10 mouse cellular contexts compared by ENCODE assay signal in the genomic region with DNA sequence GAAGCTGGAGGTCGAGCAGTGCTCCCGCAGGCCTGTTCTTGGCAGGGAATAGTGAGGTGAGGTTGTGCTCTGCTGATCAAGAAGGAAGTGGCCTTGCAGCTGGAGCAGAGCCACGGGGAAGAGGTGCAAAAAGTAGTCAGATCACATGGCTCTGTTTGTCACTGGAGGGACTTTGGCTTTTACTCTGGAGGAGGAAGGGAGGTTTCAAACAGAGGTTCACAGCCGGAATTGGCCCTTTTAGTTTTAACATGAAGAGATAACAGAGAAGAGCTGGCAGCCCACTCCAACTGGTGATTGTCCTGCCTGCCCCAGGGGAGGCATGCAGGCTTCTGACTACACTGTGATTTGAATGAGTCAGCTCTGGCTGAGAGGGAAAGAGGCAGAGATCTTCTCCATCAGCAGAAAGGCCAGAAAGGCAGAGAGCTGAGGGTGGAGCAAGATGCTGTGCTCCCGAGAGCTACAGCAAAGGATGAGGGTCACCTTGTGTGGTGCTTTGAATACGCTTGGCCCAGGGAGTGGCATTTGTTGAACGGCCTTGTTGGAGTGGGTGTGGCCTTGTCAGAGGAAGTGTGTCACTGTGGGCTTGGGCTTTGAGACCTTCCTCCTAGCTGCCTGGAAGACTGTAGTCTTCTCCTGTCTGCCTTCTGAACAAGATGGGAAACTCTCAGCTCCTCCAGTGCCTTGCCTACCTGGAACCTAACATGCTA. TPM values are rescaled to one million over a fixed set of nuclear protein-coding genes. Genes with fewer than 3 reads are reported as not detected.
DNase-seq lines count a peak whose midpoint lies in the region; ATAC-seq lines count a peak whose summit lies in the region.
"Had no signal": no experiment of that assay in that cellular context is flagged by ENCODE, and none has a peak within 500 bp of the region (broad histone marks: within the 10 kb centered on the region; RNA-seq: fewer than 3 reads in every experiment).

No protein-coding gene starts in this region.

- H3K9ac ChIP-seq in liver, embryonic 16.5 days (ENCODE audit: low read depth, low read length), result no peak overlapping the region
- H3K9ac ChIP-seq: embryonic facial prominence, embryonic 12.5 days had no signal

- no peaks in the 10 kb centered on the region for H3K36me3 ChIP-seq in liver, embryonic 16.5 days (ENCODE audit: control insufficient read depth, insufficient read depth)
- H3K36me3 ChIP-seq: embryonic facial prominence, embryonic 12.5 days had no signal

- no peak overlapping the region for H3K27ac ChIP-seq in liver, embryonic 16.5 days (ENCODE audit: low read length)
- H3K27ac ChIP-seq: embryonic facial prominence, embryonic 12.5 days had no signal

- H3K27me3 ChIP-seq in liver, embryonic 16.5 days (ENCODE audit: control insufficient read depth, insufficient read depth, low read depth, low read length), result no peaks in the 10 kb centered on the region
- H3K27me3 ChIP-seq: embryonic facial prominence, embryonic 12.5 days had no signal

- 46% methylated on average over 7 of the region's 7 CpGs for WGBS in liver, embryonic 16.5 days (ENCODE audit: insufficient replicate concordance)

- H3K4me1 ChIP-seq in liver, embryonic 16.5 days (ENCODE audit: control insufficient read depth, low read depth, low read length), result no peaks in the 10 kb centered on the region
- H3K4me1 ChIP-seq: embryonic facial prominence, embryonic 12.5 days had no signal

- H3K4me2 ChIP-seq in liver, embryonic 16.5 days (ENCODE audit: low read depth, low read length), result no peak overlapping the region
- H3K4me2 ChIP-seq: embryonic facial prominence, embryonic 12.5 days had no signal

- H3K4me3 ChIP-seq in liver, embryonic 16.5 days (ENCODE audit: low read depth, low read length), result no peak overlapping the region
- H3K4me3 ChIP-seq: embryonic facial prominence, embryonic 12.5 days had no signal

- peak; percentile 73 for DNase-seq in adrenal gland, adult 2 months
- no peak for DNase-seq in adrenal gland, adult 18-20 months (ENCODE audit: low spot score in 2 of 2)
- DNase-seq in adrenal gland, postnatal 14 days, result peak; percentile 66
- DNase-seq in heart, postnatal 4 days, result peak; percentile 58
- DNase-seq in thymus, postnatal 25 days, result no peak
- no peak for DNase-seq in left cerebral cortex, adult 9 months (ENCODE audit: low spot score in 2 of 2)
- DNase-seq in frontal cortex, postnatal 14 days (ENCODE audit: low spot score in 2 of 2), result no peak

- no peaks in the 10 kb centered on the region for H3K9me3 ChIP-seq in liver, embryonic 16.5 days (replicated peaks; ENCODE audit: control insufficient read depth, low read length)
- H3K9me3 ChIP-seq: embryonic facial prominence, embryonic 12.5 days had no signal

- ATAC-seq in liver, embryonic 16.5 days (ENCODE audit: low read depth), result peak; percentile 62; the same call in 1 of the 2 replicates

RNA-seq across cellular contexts. Expression of a gene that starts 9.0 kb away (rescaled TPM):
- 1 to 10 TPM; 5.6 to 7.6 TPM for total RNA-seq in adrenal gland, adult 2 months (2021)
- 28.5 and 28.7 TPM in 2 replicates for polyA plus RNA-seq in adrenal gland, adult 2 months (2012; rRNA removed)
- 1 to 10 TPM; 4.9 to 5.3 TPM for total RNA-seq in adrenal gland, adult 18-20 months (2021)
- total RNA-seq in adrenal gland, postnatal 14 days (2021), result 8.4 and 11.9 TPM in 2 replicates
- total RNA-seq in heart, postnatal 4 days (2021), result 1 to 10 TPM; 5.6 to 6.5 TPM
- polyA plus RNA-seq in liver, embryonic 16.5 days (2015; fragmentation: Nextera tagmentation; extraction: Ambion mirVana), result 1.9 and 2.0 TPM in 2 replicates

RNA-seq across cellular contexts. Expression of a gene that starts 15.0 kb away (rescaled TPM):
- total RNA-seq in adrenal gland, adult 2 months (2021), result 100 to 1,000 TPM; 390 to 452 TPM
- polyA plus RNA-seq in adrenal gland, adult 2 months (2012; rRNA removed), result 526 and 692 TPM in 2 replicates
- total RNA-seq in adrenal gland, adult 18-20 months (2021), result 100 to 1,000 TPM; 245 to 387 TPM
- total RNA-seq in adrenal gland, postnatal 14 days (2021), result 203 and 213 TPM in 2 replicates
- total RNA-seq in heart, postnatal 4 days (2021), result 10 to 100 TPM; 38.7 to 39.6 TPM
- 8.3 and 9.7 TPM in 2 replicates for polyA plus RNA-seq in liver, embryonic 16.5 days (2015; fragmentation: Nextera tagmentation; extraction: Ambion mirVana)

RNA-seq across cellular contexts. Expression of a gene that starts 31.3 kb away (rescaled TPM):
- total RNA-seq in adrenal gland, adult 2 months (2021), result 10 to 100 TPM; 38.1 to 51.8 TPM
- 192 and 223 TPM in 2 replicates for polyA plus RNA-seq in adrenal gland, adult 2 months (2012; rRNA removed)
- total RNA-seq in adrenal gland, adult 18-20 months (2021), result 10 to 100 TPM; 34.1 to 44.6 TPM
- 35.6 and 42.1 TPM in 2 replicates for total RNA-seq in adrenal gland, postnatal 14 days (2021)
- total RNA-seq in heart, postnatal 4 days (2021), result 10 to 100 TPM; 68.5 to 70.2 TPM
- polyA plus RNA-seq in liver, embryonic 16.5 days (2015; fragmentation: Nextera tagmentation; extraction: Ambion mirVana), result 51.8 and 52.5 TPM in 2 replicates

RNA-seq across cellular contexts. Expression of a gene that starts 43.3 kb away (rescaled TPM):
- total RNA-seq in adrenal gland, adult 2 months (2021), result not detected
- not detected in 2 replicates for polyA plus RNA-seq in adrenal gland, adult 2 months (2012; rRNA removed)
- 1 to 10 TPM in 1 of 2 experiments, not detected in 1; 1.1 TPM for total RNA-seq in adrenal gland, adult 18-20 months (2021)
- not detected in 2 replicates for total RNA-seq in adrenal gland, postnatal 14 days (2021)
- total RNA-seq in heart, postnatal 4 days (2021), result 100 to 1,000 TPM; 715 to 738 TPM
- 7.7 and 15.3 TPM in 2 replicates for polyA plus RNA-seq in liver, embryonic 16.5 days (2015; fragmentation: Nextera tagmentation; extraction: Ambion mirVana)
- total RNA-seq: megakaryocyte, adult 5-6 weeks had no signal

RNA-seq across cellular contexts. Expression of a gene that starts 51.8 kb away (rescaled TPM):
- not detected for total RNA-seq in adrenal gland, adult 2 months (2021)
- 0.47 TPM in 1 of 2 replicates, not detected in the other for polyA plus RNA-seq in adrenal gland, adult 2 months (2012; rRNA removed)
- not detected for total RNA-seq in adrenal gland, adult 18-20 months (2021)
- not detected in 2 replicates for total RNA-seq in adrenal gland, postnatal 14 days (2021)
- 1,000 to 10,000 TPM; 1,420 to 1,616 TPM for total RNA-seq in heart, postnatal 4 days (2021)
- 4.3 and 4.8 TPM in 2 replicates for polyA plus RNA-seq in liver, embryonic 16.5 days (2015; fragmentation: Nextera tagmentation; extraction: Ambion mirVana)
- total RNA-seq: megakaryocyte, adult 5-6 weeks had no signal

Comparison
In these comparisons a context has a peak if more than half of its experiments do, and no peak if none do; other contexts are left out.
1. DNase-seq: peak in adrenal gland, adult 2 months (single experiment), adrenal gland, postnatal 14 days (single experiment) and heart, postnatal 4 days (single experiment); none in adrenal gland, adult 18-20 months (0 of 2), thymus, postnatal 25 days (single experiment), left cerebral cortex, adult 9 months (0 of 2) and frontal cortex, postnatal 14 days (0 of 2).